Mouse (Mus musculus) bone marrow macrophage, adult 2 months (primary cell): ENCODE results near the gene Dcaf4. TPM values are rescaled to one million over a fixed set of nuclear protein-coding genes. Genes with fewer than 3 reads are reported as not detected.

ENCODE experiments used
- H3K27ac ChIP-seq: 2 replicates; pipeline ENCODE4 v1.5.1; 2012; ENCODE audit warnings: low read depth, low read length; ENCODE audit not compliant: insufficient read depth
- H3K4me1 ChIP-seq: 2 replicates; pipeline ENCODE4 v1.6.1; 2012; ENCODE audit warnings: low read length; ENCODE audit not compliant: control insufficient read depth, insufficient read depth
- H3K4me3 ChIP-seq: 2 replicates; pipeline ENCODE4 v1.5.1; 2012; ENCODE audit warnings: mild to moderate bottlenecking, low read length, moderate library complexity; ENCODE audit not compliant: insufficient read depth
- CTCF ChIP-seq: IDR thresholded peaks from 2 replicates; pipeline ENCODE4 v1.5.1; 2012; ENCODE audit warnings: low read depth, mild to moderate bottlenecking, low read length, moderate library complexity
- POLR2A ChIP-seq: IDR thresholded peaks from 2 replicates; pipeline ENCODE4 v1.6.1; 2012; ENCODE audit warnings: mild to moderate bottlenecking, low read depth, low read length, borderline replicate concordance
- polyA plus RNA-seq: library from polyadenylated mRNA; stranded (reverse); fragments of >200 nt; gene quantifications from 2 replicates; pipeline ENCODE4 v1.2.4, GENCODE M21; 2012; ENCODE audit not compliant: missing spikeins, insufficient read depth, insufficient read length

Gene Dcaf4
- polyA plus RNA-seq, 1 experiment = 8.2 TPM

DNA sequence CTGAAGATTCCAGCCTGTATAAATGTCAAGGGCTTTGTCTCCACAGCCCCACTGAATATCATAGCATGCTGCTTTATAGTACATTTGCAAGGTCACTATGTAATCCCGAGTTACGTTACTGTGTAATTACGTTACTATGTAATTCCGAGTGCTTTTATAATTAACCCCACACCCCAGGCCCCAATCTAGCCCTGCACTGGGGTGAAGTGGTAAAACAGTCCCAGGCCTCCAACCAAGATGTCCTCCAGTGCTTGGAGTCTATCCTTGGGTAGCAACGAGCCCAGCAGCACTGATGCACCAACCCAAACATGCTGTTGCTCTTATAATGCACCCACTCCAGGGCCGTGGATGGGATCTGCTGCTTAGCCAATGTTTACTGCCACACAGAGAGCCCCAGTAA, 2.8 kb downstream of the Dcaf4 start:
- Histone ChIP-seq H3K27ac (no peak overlapping the region), H3K4me3 (no peak overlapping the region), H3K4me1 (peaks cover 11% of the 10 kb centered on the region)
- no peak for TF ChIP-seq POLR2A
- TF ChIP-seq CTCF = no peak

DNA sequence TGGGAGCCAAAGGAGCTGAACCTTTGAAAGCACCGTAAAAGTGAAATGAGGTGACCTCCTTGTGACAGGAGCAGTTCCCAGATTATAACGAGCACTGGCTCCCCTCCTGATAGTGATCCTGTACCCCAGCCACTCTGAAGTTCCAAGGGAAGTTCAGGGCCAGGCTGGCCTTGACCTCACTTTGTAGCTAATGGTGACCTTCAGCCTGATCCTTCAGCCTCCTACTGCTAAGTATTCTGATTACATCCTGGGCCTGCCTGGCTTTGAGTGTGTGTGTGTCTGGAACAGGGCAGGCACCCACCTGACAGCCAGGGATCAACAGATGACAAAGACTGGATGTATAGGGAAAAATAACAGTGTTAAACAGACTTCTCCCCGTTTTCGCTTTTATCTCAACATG, 3.6 kb downstream of the Dcaf4 start:
- TF ChIP-seq CTCF (no peak), POLR2A (no peak)
- H3K4me1 ChIP-seq = peaks cover 11% of the 10 kb centered on the region
- H3K4me3 ChIP-seq = no peak overlapping the region
- no peak overlapping the region for H3K27ac ChIP-seq

DNA sequence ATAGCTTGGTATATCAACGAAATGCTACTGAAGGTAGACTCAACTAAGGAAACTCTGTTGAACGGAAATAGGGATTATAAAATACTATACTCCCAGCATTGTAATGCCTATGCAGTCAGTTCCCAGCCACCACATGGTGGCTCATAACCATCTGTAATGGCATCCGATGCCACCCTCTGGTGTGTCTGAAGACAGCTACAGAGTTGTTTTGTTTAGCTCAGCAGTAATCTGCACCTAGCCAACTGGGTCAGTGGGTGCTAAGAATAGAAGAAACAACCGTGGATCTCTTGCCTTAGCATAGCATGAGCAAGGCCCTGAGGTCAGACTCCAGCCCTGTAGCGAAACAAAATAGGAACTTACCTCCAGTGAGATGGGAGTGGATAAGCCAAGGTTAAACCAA, 4.1 kb downstream of the Dcaf4 start:
- H3K4me1 ChIP-seq = peaks cover 11% of the 10 kb centered on the region
- no peak overlapping the region for H3K4me3 ChIP-seq
- H3K27ac ChIP-seq = no peak overlapping the region
- TF ChIP-seq CTCF (no peak), POLR2A (no peak)

DNA sequence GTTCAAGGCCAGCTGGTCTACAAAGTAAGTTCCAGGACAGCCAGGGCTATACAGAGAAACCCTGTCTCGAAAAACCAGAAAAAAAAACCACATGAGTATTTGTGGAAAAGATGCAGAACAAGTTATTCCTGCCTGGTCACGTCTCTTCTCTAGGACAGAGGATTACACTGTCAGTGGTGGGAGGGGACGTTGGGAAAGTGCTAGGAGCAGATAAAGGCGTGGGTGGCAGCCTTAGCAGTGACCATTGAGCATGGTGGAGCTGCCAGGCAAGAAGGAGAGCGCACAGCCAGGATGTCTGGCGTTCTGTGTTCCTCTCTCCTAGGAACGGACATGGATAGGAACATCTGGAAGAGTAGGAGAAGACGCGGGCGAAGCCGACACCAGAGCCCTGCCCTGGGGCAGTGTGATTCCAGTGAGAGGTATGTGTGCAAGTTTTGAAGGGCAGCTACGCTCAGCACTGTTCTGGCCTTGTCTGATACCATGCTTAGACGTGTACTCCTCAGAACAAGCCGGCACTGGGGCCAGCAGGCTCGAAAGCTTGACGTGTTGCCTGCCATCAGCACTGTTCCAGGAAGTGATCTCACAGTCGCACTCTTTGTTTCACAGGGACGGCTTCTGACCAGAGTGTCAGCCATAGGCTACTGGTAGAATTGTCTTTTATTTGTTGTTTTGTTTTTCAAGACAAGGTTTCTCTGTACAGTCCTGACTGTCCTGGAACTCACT, 5.7 kb downstream of the Dcaf4 start:
- Histone ChIP-seq H3K4me3 (no peak overlapping the region), H3K27ac (no peak overlapping the region), H3K4me1 (peaks cover 15% of the 10 kb centered on the region)
- TF ChIP-seq CTCF (no peak), POLR2A (no peak)

DNA sequence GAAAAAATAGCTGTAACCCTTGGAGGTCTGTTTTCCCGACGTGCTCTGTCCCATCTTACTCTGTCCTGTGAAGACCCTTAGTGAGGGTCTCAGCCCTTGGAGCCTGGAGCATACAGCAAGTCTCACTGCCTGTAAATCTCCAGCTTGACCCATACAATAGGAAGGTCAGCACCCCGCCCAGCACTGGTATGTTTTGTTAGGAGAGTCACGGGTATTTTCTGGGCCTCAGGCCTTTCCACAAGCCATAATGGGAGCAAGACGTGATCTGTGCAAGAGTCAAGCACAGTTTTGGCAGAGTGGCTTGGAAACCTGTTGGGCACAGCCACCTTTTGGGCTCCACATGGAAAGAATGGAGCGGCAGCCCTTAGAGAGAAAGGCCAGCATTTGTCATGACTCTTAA, 7.5 kb downstream of the Dcaf4 start:
- Histone ChIP-seq H3K4me1 (peaks cover 10% of the 10 kb centered on the region; the same call in 1 of the 2 replicates), H3K4me3 (no peak overlapping the region), H3K27ac (no peak overlapping the region)
- TF ChIP-seq POLR2A (no peak), CTCF (no peak)

DNA sequence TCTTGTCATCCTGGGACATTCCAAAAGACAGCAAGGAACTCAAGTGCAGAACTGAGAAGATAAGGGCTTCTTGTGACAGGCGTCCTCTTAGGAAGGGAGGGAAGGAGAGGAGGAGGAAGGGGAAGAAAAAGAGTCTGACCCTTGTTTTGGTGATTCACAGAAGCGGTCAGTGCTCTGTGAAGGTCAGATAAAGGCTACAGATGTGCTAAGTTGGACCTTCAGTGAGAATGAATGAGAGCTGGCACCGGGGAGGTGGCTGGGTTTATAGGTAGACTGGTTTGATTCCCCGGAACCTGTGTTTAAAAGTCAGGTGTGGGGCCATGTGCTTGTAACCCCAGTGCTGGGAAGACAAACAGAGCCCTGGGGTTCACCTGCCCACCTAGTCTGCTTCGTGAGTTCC, 8.4 kb downstream of the Dcaf4 start:
- no peak overlapping the region for H3K4me3 ChIP-seq

DNA sequence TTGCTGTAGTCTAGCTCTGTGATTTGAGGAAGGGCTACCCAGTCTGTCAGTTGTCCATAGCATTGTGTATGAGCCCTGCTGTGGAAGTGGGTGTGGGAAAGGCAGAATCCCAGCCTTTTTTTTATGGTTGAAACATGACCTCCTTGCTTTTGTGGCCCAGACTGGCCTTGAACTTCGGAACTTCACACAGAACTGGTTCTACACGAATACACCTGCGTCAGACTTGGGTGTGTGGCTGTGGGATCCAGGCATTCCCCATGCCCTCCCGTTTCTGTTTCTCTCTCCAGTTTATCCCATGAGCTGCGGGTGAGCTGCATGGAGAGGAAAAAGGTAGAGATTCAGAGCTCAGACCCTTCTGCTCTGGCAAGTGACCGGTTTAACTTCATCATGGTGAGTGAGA, 11.7 kb downstream of the Dcaf4 start:
- TF ChIP-seq POLR2A (no peak), CTCF (no peak)
- Histone ChIP-seq H3K4me1 (peaks cover 8% of the 10 kb centered on the region; the same call in 1 of the 2 replicates), H3K27ac (no peak overlapping the region), H3K4me3 (no peak overlapping the region)

More for the DNA sequence above, 8.4 kb downstream of the Dcaf4 start:
- Histone ChIP-seq H3K4me1 (peaks cover 10% of the 10 kb centered on the region; the same call in 1 of the 2 replicates), H3K27ac (no peak overlapping the region)
- TF ChIP-seq POLR2A = no peak
- no peak for TF ChIP-seq CTCF

DNA sequence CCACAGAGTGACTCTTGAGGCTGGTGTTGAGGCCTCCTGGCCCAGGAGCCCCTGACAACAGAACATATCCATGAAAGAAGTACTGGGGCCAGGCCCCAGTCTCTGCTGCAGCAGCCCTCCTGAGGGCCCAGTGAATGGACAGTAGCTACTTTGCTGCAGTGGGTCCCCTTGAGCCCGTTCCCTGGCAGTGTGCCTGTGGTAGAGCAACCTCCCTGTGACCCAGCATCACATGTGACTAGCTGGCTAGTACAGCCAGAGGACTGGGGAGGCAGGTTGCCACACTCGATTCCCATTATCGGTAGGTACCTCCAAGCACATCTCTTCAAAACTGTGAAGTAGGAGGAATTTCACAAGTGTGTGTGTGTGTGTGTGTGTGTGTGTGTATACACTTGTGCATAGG, 12.7 kb downstream of the Dcaf4 start:
- TF ChIP-seq CTCF = no peak
- no peak for TF ChIP-seq POLR2A
- H3K4me1 ChIP-seq = peaks cover 7% of the 10 kb centered on the region; the same call in 1 of the 2 replicates
- H3K4me3 ChIP-seq = no peak overlapping the region
- no peak overlapping the region for H3K27ac ChIP-seq

DNA sequence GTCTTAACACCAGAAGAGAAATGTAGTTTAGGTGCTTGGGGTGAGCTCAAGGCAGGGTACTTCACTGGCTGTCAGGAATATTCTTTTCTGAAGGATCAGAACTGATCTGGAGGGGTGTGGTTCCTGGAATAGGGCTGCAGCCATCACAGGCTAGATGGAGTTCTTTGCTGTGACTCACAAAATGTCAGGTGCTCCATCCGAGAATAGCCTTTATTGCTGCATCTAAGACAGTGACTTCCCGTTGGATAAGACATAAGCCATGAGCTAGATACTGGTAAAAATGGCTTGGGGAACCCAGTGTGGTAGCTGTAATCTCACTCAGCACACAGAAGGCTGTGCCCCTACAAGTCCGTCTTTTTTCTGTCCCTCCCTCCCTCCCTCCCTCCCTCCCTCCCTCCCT, 13.9 kb downstream of the Dcaf4 start:
- no peak for TF ChIP-seq POLR2A
- TF ChIP-seq CTCF = no peak
- H3K27ac ChIP-seq = no peak overlapping the region
- peaks cover 7% of the 10 kb centered on the region; the same call in 1 of the 2 replicates for H3K4me1 ChIP-seq
- no peak overlapping the region for H3K4me3 ChIP-seq

DNA sequence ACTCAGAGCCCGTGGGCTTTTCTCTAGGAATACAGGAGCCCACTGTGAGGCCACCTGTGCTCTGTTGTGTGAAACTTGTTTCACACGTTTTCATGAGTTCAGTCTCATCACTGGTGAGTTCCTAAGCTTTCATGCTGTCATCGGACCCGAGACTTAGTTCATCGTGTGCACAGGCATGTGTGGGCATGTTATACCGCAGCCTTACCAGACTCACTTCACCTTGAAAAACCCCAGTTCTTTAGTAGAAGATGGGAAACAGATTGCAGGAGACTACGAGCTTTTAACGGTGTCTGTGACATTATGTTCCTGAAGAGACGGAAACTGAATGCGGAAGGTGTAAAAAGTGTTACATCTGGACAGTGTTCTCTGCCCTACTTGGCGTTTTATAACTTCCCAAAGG, 15.2 kb downstream of the Dcaf4 start:
- Histone ChIP-seq H3K4me3 (no peak overlapping the region), H3K27ac (no peak overlapping the region), H3K4me1 (peaks cover 3% of the 10 kb centered on the region; the same call in 1 of the 2 replicates)
- TF ChIP-seq POLR2A (no peak), CTCF (no peak)
